Mouse (Mus musculus) heart, adult 8-10 months (tissue): ENCODE results near the gene Cdk5rap3. TPM values are rescaled to one million over a fixed set of nuclear protein-coding genes. Genes with fewer than 3 reads are reported as not detected.

Experiments used
- DNase-seq: peaks from one replicate; pipeline ENCODE4 v3.0.0; 2022; ENCODE audit warnings: low spot score
- total RNA-seq, 4 experiments: library from RNA; stranded (reverse); gene quantifications; 2 replicates each; pipeline ENCODE4 v1.2.4; 2022

The Cdk5rap3 gene
- total RNA-seq, 4 experiments from 2014 or later = 20.4 to 25.7 (median 22.7) TPM

GRCm38 (mm10) chr11:96899449-96900306, 16.6 kb downstream of the Cdk5rap3 start:
- DNase-seq = no peak

DNA sequence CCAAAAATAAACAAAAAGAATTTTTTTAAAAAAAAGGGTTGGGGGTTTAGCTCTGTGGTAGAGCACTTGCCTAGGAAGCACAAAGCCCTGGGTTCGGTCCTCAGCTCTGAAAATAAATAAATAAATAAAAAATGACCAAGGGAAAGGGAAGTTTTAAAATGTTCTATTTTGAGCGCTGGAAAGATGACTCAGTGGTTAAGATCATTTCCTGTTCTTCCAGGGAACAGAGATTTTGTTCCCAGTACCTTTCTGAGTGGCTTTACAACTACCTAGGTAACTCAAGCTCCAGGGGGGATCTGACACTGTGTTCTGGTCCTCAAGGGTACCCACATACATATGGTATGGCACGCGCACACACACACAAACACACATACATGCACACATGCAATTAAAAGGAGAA, 20.4 kb downstream of the Cdk5rap3 start:
- peak; percentile 41 for DNase-seq

GRCm38 (mm10) chr11:96893203-96893842, 23.0 kb downstream of the Cdk5rap3 start:
- DNase-seq = no peak

- no peak for DNase-seq
These were observed 24.3 kb downstream of the Cdk5rap3 start for GRCm38 (mm10) chr11:96891784-96892527.

DNA sequence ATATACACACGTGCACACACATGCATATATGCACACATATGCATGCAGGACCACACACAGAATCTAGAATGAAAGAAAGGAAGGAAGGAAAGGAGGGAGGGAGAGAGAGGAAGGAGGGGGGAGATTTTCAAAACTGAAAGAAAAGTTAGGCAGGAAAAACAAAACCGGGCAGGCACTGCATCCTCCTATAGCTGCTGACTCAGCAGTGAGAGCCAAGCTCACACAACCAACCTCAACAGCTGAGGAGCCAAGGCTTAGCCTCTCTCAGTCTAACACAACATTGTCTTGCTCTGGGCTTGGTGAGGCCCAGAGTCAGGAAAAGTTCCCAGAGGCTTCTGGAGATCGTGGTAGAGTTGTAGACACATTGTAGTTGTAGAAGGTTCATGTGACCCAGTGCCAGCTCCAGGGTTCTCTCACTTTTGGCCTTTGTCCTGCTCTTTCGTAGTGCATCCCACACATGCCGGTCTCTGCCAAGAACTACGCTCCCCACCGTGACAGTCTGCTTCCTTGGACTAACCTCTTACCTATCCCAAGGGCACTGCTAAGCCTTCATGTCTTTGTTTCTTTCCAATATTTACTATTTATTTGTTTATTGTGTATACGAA, 29.3 kb downstream of the Cdk5rap3 start:
- no peak for DNase-seq

GRCm38 (mm10) chr11:96885901-96886340, 30.4 kb downstream of the Cdk5rap3 start:
- no peak for DNase-seq

DNA sequence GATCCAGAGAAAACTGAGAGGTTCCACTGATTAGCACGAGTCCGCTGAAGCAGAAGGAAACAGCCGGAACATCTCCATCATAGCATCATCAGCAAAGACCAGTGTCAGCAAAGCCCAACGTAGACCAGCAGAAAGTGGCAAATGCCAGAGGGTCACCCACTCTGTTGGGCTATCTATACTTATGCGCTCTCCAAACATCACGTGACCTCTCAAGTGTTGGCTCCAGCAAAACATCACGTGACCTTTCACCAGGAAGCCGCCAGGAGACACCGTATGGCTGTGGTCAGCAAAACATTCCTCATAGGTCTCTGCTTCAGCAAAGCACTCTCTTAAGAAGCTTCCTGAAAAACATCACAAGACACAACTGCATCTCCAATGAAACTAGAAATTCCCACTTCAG, 36.0 kb downstream of the Cdk5rap3 start:
- DNase-seq = no peak

DNA sequence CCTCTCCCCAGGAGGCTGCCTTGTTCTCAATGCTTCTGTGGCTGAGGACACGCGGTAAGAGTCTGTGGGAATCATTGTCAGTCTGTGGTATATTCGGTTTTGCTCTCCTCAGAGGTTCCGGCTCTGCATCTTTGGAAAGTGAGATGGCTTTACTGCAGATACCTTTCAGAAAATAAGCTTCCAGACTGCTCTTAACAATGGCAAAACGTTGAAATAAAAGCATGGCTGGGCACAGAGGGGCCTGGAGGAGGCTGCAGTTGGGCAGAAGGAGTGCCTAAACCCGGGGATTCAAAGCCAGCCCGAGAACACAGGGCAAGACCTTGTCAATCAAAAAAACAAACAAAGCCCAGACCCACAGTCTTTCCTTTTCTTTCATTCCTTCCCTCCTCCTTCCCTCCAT, 36.9 kb downstream of the Cdk5rap3 start:
- DNase-seq = no peak

- no peak for DNase-seq
These were observed 37.6 kb downstream of the Cdk5rap3 start for GRCm38 (mm10) chr11:96878715-96879114.

DNA sequence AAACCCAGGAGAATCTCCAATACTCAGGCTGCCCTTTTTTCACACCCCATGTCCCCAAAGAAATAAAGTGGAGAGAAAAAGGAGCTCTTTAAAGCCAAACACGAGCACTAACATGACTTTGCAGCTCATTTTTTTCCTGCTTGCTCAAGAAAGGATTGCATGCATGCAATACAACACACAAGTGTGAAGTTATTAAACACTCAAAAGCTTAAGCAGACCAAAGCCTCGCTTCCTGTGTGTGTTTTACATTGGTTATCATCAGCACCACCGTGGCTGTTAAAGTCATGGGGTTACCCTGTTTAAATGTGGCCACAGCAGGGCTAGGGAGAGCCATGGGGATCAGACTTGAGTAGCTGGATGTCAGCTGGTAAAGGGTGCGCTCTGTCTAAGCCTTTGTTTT, 39.2 kb downstream of the Cdk5rap3 start:
- DNase-seq = no peak

DNA sequence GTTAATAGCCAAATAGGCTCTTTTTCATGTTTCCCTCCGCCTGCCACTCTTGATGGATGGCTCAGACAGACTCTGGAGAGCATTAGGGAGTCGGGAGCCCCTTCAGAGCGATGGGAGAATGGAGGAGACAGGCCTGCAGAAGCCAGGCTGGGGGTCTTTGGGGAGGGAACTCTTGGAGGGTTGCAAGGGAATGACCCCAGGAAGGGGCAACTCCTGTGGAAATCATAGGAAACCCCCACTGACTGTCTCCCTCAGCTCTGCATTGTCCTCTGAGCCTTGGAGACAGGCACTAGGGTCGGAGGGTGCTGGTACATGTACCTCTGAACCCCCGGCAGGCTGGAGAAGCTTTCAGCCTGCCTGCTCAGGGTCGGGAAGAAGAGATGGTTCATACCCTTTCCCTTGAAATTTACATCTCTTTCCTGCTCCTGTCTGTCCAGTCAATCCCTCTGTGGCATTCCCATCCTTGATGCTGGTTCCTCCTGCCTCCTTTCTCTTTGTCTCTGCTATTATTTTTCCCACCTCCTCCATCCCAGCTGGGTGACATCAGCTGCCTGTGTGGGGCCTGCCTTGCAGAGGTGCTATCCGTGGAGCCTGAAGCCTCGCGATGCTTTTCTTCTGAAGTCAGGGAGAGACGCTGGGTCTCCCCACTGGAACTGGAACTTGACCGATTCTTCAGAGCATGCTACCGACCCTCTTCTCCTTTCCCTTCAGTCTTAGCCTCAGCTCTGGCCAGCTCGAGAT, 39.8 kb downstream of the Cdk5rap3 start:
- no peak for DNase-seq

DNA sequence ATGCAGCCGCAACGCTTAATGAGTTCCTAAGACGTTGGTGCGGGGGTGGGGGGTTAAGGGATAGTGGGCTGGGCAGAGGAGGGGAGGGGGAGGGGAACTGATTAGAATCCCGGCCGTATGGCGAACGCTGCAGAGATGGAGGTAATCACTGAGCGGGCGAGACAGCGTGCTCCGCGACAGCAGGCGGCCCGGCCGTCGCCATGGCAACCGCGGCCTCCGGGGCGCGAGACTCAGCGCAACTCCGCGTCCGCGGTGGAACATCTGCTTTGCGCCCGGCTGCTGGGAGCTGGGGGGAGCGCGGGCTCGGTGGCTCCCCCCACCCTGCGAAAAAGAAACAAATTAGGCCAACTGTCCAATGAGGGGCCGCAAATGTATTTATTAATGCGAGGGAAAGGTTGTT, 40.6 kb downstream of the Cdk5rap3 start:
- no peak for DNase-seq

DNA sequence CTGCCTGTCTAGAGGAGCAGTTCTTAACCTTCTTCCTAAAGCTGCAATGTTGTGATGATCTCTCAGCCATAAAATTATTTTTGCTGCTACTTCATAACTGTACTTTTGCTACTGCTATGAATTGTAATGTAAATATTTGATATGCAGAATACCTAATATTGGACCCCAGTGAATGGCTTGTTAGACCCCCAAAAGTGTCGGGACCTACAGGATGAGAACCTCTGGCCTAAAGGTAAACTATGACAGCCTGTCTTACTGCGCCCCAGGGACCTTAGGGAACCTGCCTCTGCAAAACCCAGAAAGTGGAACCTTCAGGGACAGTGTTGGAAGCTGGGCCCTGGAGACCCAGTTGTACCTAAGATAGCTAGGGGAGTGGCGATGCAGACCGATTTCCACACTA, 41.0 kb downstream of the Cdk5rap3 start:
- DNase-seq = no peak

DNA sequence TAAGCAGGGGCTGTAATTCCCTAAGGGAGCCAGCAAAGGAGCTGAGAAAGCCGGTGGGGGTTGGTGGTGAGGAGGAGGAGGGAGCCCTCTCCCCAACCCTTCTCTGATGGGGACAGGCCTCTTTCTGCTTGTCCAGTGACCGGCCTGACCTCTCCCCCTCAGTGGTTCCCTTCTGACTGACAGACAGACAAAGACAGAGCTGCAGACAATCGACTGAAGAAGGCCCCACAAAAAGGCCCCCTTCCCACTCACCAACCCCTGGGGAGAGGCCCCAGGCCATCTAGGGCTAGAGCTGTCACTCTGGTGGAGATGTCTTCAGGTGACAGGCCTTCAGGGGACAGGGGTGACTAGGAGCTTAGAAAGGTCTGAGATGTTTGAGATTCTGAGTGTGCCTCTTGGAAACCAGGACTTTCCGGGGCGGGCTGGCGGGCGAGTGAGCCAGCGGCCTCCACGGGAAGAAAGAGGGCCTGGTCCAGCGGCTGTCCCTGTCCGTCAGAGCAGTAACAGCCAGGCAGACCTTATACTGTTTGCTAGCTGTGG, 42.6 kb downstream of the Cdk5rap3 start:
- DNase-seq = no peak

GRCm38 (mm10) chr11:96872441-96873379, 43.6 kb downstream of the Cdk5rap3 start:
- no peak for DNase-seq

DNA sequence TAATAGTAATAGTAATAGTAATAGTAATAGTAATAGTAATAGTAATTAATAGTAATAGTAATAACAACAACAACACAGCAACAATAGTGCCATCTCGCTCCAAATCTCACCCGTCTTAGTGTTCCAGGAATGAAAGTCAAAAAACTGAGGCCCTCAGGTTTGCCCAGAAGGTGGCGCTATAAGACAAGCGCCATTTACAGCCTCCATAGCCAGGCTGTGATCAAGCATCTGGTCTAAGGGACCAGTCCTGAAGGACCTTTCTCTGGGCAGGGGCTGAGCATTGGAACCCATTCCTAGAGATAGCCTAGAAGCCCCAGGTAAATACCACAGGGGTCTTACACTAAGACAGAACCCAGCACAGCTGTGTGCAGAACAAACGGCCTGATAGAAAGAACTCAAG, 49.1 kb downstream of the Cdk5rap3 start:
- peak; percentile 65 for DNase-seq

DNA sequence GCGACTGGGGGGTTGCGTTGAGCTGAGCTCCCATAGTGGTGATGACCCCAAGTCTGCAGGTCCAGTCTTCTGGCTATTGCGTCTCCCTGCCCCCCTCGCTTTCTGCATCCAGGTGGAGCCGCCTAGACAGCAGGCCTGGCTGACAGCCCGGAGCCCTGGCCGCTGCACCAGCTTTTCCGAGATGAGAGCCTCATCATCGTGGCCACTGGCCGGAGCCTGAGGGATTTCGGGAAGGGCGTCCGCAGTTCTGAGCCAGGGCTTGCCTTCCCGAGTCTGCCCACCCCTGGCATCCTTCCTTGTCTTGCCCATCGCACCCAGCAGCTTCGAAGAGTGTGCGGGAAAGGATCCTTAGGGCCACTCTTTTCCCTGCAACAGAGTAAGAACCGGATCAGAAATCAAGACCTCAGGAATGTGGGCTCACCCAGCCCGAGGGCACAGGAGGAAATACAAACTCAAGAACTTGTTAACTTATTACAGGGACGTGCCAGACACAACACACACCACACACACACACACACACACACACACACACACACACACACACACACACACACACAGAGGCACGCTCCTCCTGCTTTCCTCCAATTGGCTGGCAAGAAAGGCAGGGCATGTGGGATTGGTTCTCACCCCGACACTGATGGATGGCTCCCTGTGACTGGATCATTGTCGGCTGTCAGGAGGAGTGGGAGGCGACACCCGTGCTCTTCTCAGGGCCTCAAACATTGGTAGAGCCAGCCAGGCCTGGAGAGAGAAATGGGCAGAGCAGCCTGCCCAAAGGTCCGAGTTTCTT, 52.9 kb downstream of the Cdk5rap3 start:
- no peak for DNase-seq

DNA sequence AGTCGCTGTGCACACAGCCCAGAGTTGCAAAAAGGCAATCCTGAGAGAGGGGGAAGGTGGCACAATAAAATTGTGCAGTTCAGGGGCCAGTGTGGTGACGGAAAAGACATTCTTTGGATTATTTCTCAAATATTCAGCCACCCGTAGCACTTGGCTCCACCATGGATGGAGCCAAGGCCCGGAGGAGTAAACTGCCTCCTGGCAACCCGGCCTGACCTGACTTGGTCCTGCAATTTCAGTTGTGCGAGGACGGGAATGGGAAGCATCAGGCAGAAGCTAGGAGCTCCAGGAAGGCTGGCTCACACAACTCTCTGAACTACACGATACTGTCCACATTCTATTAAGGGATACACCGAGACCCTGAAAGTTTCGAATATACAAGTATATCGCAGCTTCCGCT, 53.8 kb downstream of the Cdk5rap3 start:
- no peak for DNase-seq

GRCm38 (mm10) chr11:96861878-96862289, 54.4 kb downstream of the Cdk5rap3 start:
- peak; percentile 95 for DNase-seq
